Mouse (Mus musculus): ENCODE measurements around the gene Epn1.

Gene Epn1

DNA sequence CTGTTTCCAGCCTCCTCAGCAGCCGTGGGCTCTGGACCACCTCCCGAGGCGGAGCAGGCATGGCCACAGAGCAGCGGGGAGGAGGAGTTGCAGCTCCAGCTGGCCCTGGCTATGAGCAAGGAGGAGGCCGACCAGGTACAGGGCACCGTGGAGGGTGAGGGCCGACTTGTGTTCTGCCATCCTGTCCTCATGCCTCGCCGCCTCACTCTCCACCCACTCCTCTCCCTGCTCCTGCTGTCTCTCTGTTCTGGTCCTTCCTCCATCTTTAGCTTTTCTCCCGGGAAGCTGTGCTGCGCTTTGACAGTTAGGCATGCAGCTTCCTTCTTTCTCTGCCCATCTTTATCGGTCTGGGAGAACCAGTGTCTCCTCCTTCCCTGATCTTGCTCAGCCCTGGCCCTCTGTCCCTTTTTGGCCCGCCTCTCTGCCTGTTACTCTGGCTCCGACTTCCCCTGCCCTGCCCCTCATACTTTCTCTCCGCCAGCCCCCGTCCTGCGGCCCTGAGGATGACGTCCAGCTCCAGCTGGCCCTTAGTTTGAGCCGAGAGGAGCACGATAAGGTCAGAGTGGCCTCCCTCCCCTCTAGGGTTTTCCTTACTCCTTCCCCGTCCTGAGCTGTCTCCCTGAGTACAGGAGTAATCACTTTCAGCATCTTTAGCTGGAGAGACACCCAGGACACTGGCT lies 12.9 kb downstream of the Epn1 start:
- no peak for DNase-seq (ENCODE audit: low spot score)

DNA sequence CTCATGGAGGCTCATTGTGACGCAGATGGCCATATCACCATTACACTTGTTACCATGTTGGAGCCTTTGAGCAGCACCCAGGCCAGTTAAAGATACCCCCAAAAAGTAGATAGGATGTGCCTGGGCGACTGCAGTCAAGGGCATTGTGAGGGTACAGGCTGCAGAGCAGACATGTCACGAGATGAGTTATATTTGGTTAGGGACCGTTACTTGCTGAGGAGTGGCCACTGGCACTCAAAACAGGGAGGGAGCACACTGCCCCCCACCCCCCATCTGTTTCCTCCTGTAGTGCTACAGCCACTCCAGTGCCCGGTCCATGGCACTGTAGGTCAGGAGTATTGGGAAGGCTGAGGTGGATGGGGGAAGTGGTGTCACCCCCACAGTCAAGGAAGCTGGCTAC lies 18.7 kb downstream of the Epn1 start:
- no peak for DNase-seq (ENCODE audit: low spot score)

GRCm38 (mm10) chr7:5099796-5100195 lies 19.8 kb downstream of the Epn1 start:
- no peak for DNase-seq (ENCODE audit: low spot score)

DNA sequence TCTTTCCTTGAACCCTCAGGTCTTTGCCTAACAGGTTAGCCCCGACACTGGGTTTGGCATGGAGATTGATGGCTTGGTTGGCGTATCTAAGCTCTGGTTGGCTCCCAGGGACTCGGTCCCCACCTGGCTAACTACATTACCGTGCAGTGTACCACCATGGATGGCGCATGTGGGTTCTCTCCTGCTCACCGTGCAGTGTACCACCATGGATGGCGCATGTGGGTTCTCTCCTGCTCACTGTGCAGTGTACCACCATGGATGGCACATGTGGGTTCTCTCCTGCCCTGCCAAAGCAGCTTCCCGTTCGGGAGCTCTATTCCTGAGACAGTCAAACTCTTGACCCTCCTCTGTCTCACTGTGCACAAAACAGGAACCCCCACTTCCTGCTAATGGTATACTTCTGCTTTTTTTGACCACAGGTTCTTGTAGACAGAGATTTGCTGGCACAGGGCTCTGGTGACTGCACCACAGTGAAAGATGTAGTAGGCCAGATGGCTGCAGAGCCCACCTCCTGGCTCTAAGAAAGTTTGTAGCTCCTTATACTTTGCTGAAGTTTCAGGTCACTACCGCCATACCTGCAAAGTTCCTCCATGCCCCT lies 21.1 kb downstream of the Epn1 start:
- DNase-seq (ENCODE audit: low spot score): no peak

DNA sequence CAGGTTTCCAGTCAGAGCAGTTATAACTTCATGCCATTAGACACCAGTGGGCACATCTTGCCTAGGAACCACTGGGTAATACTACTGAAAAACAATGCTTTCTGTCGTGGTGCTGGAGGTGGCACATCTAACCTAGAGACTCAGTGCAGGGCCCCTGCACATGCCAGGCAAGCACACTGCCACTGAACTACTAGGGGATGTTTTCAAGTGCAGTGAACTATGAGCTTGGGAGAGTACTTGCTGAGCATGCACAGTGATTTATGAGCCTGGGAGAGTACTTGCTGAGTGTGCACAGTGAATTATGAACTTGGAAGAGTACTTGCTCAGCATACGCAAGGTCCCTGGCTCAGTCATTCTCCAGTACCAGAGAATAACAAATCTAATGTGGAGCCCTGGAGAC lies 22.5 kb downstream of the Epn1 start:
- no peak for DNase-seq (ENCODE audit: low spot score)

- DNase-seq (ENCODE audit: low spot score): no peak
Observed at GRCm38 (mm10) chr7:5108272-5108671, 28.2 kb downstream of the Epn1 start.

- no peak for DNase-seq (ENCODE audit: low spot score)
Observed at GRCm38 (mm10) chr7:5109301-5109700, 29.3 kb downstream of the Epn1 start.

DNA sequence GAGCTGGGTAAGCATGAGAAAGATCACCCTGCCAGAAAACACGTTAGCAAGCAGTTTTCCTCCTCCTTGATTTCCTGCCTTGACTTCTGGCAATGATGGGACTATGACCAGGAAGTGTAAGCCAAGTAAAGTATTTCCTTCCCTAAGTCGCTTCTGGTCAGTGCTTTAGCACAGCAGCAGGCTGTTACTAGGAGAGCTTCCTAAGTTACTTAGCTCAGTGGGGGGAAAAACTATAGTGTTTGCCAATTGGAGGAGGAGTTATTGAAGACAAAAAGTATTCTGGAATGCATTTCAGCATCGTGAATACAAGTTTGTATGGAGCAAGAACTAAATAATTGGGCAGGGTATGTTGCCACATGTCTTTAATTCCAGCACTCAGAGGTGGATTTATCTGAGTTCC lies 32.7 kb downstream of the Epn1 start:
- DNase-seq (ENCODE audit: low spot score): no peak

DNA sequence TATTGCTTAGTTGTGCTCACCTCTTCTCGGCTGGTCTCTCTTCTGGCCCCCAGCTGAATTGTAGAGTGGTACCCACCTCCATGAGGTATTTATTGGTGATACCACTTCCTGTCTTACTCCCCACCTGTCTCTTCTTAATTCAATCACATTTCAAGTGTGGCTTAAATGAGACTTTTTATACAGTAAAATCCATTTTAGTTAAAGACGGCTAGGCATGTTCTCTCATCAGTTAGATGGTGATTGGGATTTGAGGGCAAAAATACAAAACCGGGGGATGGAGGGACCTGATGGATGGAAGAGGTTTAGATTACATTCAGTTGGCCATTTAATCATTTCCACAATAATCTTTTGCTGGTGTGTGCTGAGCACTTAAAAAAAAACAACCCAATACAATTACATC lies 36.8 kb downstream of the Epn1 start, which contains the start of gene Rfpl4:
Gene Rfpl4 (minus strand): TSS at position 101 of the 400 bp plus-strand sequence.
- no peak for DNase-seq (ENCODE audit: low spot score)

DNA sequence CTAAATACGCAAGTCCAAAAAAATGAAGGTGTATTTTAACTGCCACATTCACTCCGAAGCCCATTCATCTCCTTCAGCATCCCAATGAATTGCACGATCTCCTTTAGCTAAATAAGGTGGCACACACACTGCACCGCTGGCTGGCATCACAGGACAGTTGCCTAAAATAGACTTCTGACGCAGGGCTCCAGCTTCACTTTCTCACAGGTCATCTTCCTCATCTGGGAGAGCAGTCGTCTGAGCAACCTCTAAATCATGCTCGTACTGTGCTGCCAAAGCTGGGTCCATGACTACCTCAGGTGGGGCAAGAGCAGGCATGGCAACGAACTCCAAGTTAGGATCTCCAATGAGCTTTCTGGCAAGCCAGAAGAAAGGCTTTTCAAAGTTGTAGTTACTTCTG lies 45.0 kb downstream of the Epn1 start:
- DNase-seq (ENCODE audit: low spot score): no peak

DNA sequence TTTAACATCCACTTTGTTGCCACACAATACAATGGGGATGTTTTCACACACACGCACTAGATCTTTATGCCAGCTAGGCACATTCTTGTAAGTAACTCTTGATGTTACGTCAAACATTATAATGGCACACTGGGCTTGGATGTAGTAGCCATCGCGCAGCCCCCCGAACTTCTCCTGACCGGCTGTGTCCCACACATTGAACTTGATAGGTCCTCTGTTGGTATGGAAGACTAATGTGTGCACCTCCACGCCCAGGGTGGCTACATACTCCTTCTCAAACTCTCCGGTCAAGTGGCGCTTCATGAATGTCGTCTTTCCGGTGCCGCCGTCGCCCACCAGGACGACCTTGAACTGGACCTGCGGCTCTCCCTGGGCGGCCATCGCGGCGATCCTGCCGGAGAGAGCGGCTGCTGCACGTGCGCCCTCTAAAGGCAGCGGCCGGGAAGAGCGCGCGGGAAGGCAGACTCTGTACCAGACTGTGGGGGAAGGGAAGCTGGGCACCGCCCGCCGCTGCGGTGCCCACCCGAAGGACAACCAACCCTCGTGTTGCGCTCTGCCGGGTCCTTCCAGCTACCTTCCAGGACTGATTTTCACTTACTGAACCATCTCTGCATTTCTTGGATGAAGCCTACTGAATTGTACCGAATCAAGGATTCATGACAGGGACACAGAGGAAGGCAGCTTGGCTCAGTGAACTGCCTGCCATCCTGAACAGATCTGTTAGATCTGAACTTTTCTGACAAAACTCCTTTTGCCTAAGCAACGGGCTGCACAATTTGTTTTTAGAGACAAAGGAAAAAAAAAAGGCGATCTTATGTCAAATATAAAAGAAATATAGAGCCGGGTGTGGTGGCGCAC lies 45.7 kb downstream of the Epn1 start, which contains the start of gene Rasl2-9:
Gene Rasl2-9 (minus strand): TSS at position 402 of the 858 bp plus-strand sequence.
- DNase-seq (ENCODE audit: low spot score): peak; percentile 75

All from urinary bladder, postnatal 14 days (tissue).